Mouse (Mus musculus): Measurements from ENCODE around the gene Galnt4.

DNA sequence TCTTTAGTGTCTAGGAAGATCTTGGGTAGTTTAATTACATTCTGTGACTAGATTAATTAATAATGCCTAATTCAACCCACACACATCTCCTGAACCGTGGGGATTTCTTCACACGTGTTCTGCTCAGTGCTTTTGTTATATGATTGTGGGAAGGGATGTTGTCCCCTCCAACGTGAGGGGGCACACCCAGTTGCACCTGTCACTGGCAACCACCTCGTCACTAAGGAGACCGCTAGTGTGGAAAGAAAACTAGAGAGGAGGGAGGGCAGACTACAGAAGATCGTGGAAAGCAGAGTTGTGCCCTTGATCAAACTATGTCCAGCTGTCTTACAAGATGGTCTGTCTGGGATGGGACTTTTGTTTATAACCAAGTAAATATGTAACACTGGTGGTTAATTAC, 21.9 kb upstream of the Galnt4 start:
- TF ChIP-seq GATA1 (IDR thresholded peaks at IDR 0.05; ENCODE audit: low read length) (no peak), TAL1 (IDR thresholded peaks at IDR 0.05; ENCODE audit: low read length) (no peak)
